Mouse (Mus musculus): Measurements from ENCODE around the gene Cyp4f18. TPM values are rescaled to one million over a fixed set of nuclear protein-coding genes. Genes with fewer than 3 reads are reported as not detected.
"Not testable (repeated sequence)": the region's sequence is repeated elsewhere in the genome, so short reads cannot be mapped to it uniquely, and the experiment has no call there.

Gene Cyp4f18
- polyA plus RNA-seq, 1 experiment, result 0.16 TPM

- no peak overlapping the region for H3K4me3 ChIP-seq
- TF ChIP-seq USF1 (IDR thresholded peaks at IDR 0.05; ENCODE audit: low read depth) (no peak), CEBPB (IDR thresholded peaks at IDR 0.05; ENCODE audit: insufficient read depth, poor library complexity, severe bottlenecking) (no peak), SRF (IDR thresholded peaks at IDR 0.05; ENCODE audit: control insufficient read depth, insufficient read length, low read depth) (no peak), E2F4 (IDR thresholded peaks at IDR 0.05; ENCODE audit: insufficient read depth) (no peak), MAX (IDR thresholded peaks at IDR 0.05; ENCODE audit: low read depth) (no peak), POLR2AphosphoS2 (IDR thresholded peaks at IDR 0.05; ENCODE audit: insufficient read length, low read depth) (no peak), POLR2A (IDR thresholded peaks at IDR 0.05; ENCODE audit: insufficient read length, low read depth) (no peak), TCF12 (IDR thresholded peaks at IDR 0.05; ENCODE audit: insufficient read depth, poor library complexity, severe bottlenecking) (no peak), TCF3 (IDR thresholded peaks at IDR 0.05; ENCODE audit: insufficient read length, low read depth) (no peak), MYOG (IDR thresholded peaks at IDR 0.05; ENCODE audit: control insufficient read depth in 1 of 3, insufficient read depth in 1 of 3, insufficient read length in 2 of 3, low read depth in 2 of 3) (no peak), MYOD1 (IDR thresholded peaks at IDR 0.05; ENCODE audit: control insufficient read depth in 1 of 3, insufficient read length in 2 of 3, low read depth in 2 of 3) (no peak), REST (IDR thresholded peaks at IDR 0.05; ENCODE audit: insufficient read depth, insufficient read length) (no peak)
- peaks cover 10% of the 10 kb centered on the region for H3K79me2 ChIP-seq (ENCODE audit: control insufficient read depth, insufficient read depth)
- H3K27me3 ChIP-seq (ENCODE audit: control insufficient read depth, insufficient read depth, insufficient read length), result no peaks in the 10 kb centered on the region
- no peak overlapping the region for H3ac ChIP-seq (ENCODE audit: control insufficient read depth, insufficient read length)
- no peak overlapping the region for H3K4me2 ChIP-seq (ENCODE audit: low read depth)
- H3K36me3 ChIP-seq (ENCODE audit: control insufficient read depth, insufficient read depth), result peaks cover 29% of the 10 kb centered on the region
These were observed 44.3 kb downstream of the Cyp4f18 start for GRCm38 (mm10) chr8:71965166-71965565.

- peaks cover 10% of the 10 kb centered on the region for H3K79me2 ChIP-seq (ENCODE audit: control insufficient read depth, insufficient read depth)
- no peak overlapping the region for H3ac ChIP-seq (ENCODE audit: control insufficient read depth, insufficient read length)
- H3K36me3 ChIP-seq (ENCODE audit: control insufficient read depth, insufficient read depth), result peaks cover 29% of the 10 kb centered on the region
- TF ChIP-seq POLR2A (IDR thresholded peaks at IDR 0.05; ENCODE audit: insufficient read length, low read depth), result no peak
- no peak for TF ChIP-seq CEBPB (IDR thresholded peaks at IDR 0.05; ENCODE audit: insufficient read depth, poor library complexity, severe bottlenecking)
- TF ChIP-seq MAX (IDR thresholded peaks at IDR 0.05; ENCODE audit: low read depth), result no peak
- no peak for TF ChIP-seq TCF12 (IDR thresholded peaks at IDR 0.05; ENCODE audit: insufficient read depth, poor library complexity, severe bottlenecking)
- TF ChIP-seq E2F4 (IDR thresholded peaks at IDR 0.05; ENCODE audit: insufficient read depth), result no peak
- TF ChIP-seq MYOG (IDR thresholded peaks at IDR 0.05; ENCODE audit: control insufficient read depth in 1 of 3, insufficient read depth in 1 of 3, insufficient read length in 2 of 3, low read depth in 2 of 3), result no peak
- no peak for TF ChIP-seq TCF3 (IDR thresholded peaks at IDR 0.05; ENCODE audit: insufficient read length, low read depth)
- TF ChIP-seq MYOD1 (IDR thresholded peaks at IDR 0.05; ENCODE audit: control insufficient read depth in 1 of 3, insufficient read length in 2 of 3, low read depth in 2 of 3), result no peak
- TF ChIP-seq REST (IDR thresholded peaks at IDR 0.05; ENCODE audit: insufficient read depth, insufficient read length), result no peak
- no peak for TF ChIP-seq SRF (IDR thresholded peaks at IDR 0.05; ENCODE audit: control insufficient read depth, insufficient read length, low read depth)
- no peak for TF ChIP-seq POLR2AphosphoS2 (IDR thresholded peaks at IDR 0.05; ENCODE audit: insufficient read length, low read depth)
- H3K4me2 ChIP-seq (ENCODE audit: low read depth), result no peak overlapping the region
- no peaks in the 10 kb centered on the region for H3K27me3 ChIP-seq (ENCODE audit: control insufficient read depth, insufficient read depth, insufficient read length)
- no peak overlapping the region for H3K4me3 ChIP-seq
These were observed 45.4 kb downstream of the Cyp4f18 start for GRCm38 (mm10) chr8:71964051-71964450.

GRCm38 (mm10) chr8:71961796-71962195, 47.6 kb downstream of the Cyp4f18 start:
- Histone ChIP-seq H3K27me3 (ENCODE audit: control insufficient read depth, insufficient read depth, insufficient read length) (no peaks in the 10 kb centered on the region), H3ac (ENCODE audit: control insufficient read depth, insufficient read length) (no peak overlapping the region), H3K79me2 (ENCODE audit: control insufficient read depth, insufficient read depth) (peaks cover 16% of the 10 kb centered on the region), H3K36me3 (ENCODE audit: control insufficient read depth, insufficient read depth) (peaks cover 14% of the 10 kb centered on the region), H3K4me2 (ENCODE audit: low read depth) (no peak overlapping the region), H3K4me3 (no peak overlapping the region)
- TF ChIP-seq POLR2AphosphoS2 (IDR thresholded peaks at IDR 0.05; ENCODE audit: insufficient read length, low read depth), result no peak
- no peak for TF ChIP-seq MAX (IDR thresholded peaks at IDR 0.05; ENCODE audit: low read depth)
- TF ChIP-seq MYOG (IDR thresholded peaks at IDR 0.05; ENCODE audit: control insufficient read depth in 1 of 3, insufficient read depth in 1 of 3, insufficient read length in 2 of 3, low read depth in 2 of 3), result no peak
- no peak for TF ChIP-seq REST (IDR thresholded peaks at IDR 0.05; ENCODE audit: insufficient read depth, insufficient read length)
- TF ChIP-seq SRF (IDR thresholded peaks at IDR 0.05; ENCODE audit: control insufficient read depth, insufficient read length, low read depth), result no peak
- no peak for TF ChIP-seq MYOD1 (IDR thresholded peaks at IDR 0.05; ENCODE audit: control insufficient read depth in 1 of 3, insufficient read length in 2 of 3, low read depth in 2 of 3)
- no peak for TF ChIP-seq POLR2A (IDR thresholded peaks at IDR 0.05; ENCODE audit: insufficient read length, low read depth)

GRCm38 (mm10) chr8:71960483-71960882, 48.9 kb downstream of the Cyp4f18 start:
- H3K27me3 ChIP-seq (ENCODE audit: control insufficient read depth, insufficient read depth, insufficient read length), result no peaks in the 10 kb centered on the region
- no peak overlapping the region for H3K4me2 ChIP-seq (ENCODE audit: low read depth)
- H3K4me3 ChIP-seq, result no peak overlapping the region
- no peak overlapping the region for H3ac ChIP-seq (ENCODE audit: control insufficient read depth, insufficient read length)
- peaks cover 21% of the 10 kb centered on the region for H3K79me2 ChIP-seq (ENCODE audit: control insufficient read depth, insufficient read depth)
- H3K36me3 ChIP-seq (ENCODE audit: control insufficient read depth, insufficient read depth), result peaks cover 1% of the 10 kb centered on the region
- TF ChIP-seq TCF12 (IDR thresholded peaks at IDR 0.05; ENCODE audit: insufficient read depth, poor library complexity, severe bottlenecking) (no peak), SRF (IDR thresholded peaks at IDR 0.05; ENCODE audit: control insufficient read depth, insufficient read length, low read depth) (no peak), MAX (IDR thresholded peaks at IDR 0.05; ENCODE audit: low read depth) (no peak), MYOD1 (IDR thresholded peaks at IDR 0.05; ENCODE audit: control insufficient read depth in 1 of 3, insufficient read length in 2 of 3, low read depth in 2 of 3) (no peak)

- TF ChIP-seq MYOG (IDR thresholded peaks at IDR 0.05; ENCODE audit: control insufficient read depth in 1 of 3, insufficient read depth in 1 of 3, insufficient read length in 2 of 3, low read depth in 2 of 3) (no peak), TCF3 (IDR thresholded peaks at IDR 0.05; ENCODE audit: insufficient read length, low read depth) (no peak), SRF (IDR thresholded peaks at IDR 0.05; ENCODE audit: control insufficient read depth, insufficient read length, low read depth) (no peak), CEBPB (IDR thresholded peaks at IDR 0.05; ENCODE audit: insufficient read depth, poor library complexity, severe bottlenecking) (no peak), USF1 (IDR thresholded peaks at IDR 0.05; ENCODE audit: low read depth) (no peak), REST (IDR thresholded peaks at IDR 0.05; ENCODE audit: insufficient read depth, insufficient read length) (no peak), MYOD1 (IDR thresholded peaks at IDR 0.05; ENCODE audit: control insufficient read depth in 1 of 3, insufficient read length in 2 of 3, low read depth in 2 of 3) (no peak), E2F4 (IDR thresholded peaks at IDR 0.05; ENCODE audit: insufficient read depth) (no peak), POLR2AphosphoS2 (IDR thresholded peaks at IDR 0.05; ENCODE audit: insufficient read length, low read depth) (no peak), POLR2A (IDR thresholded peaks at IDR 0.05; ENCODE audit: insufficient read length, low read depth) (no peak), TCF12 (IDR thresholded peaks at IDR 0.05; ENCODE audit: insufficient read depth, poor library complexity, severe bottlenecking) (no peak), MAX (IDR thresholded peaks at IDR 0.05; ENCODE audit: low read depth) (no peak)
- no peaks in the 10 kb centered on the region for H3K36me3 ChIP-seq (ENCODE audit: control insufficient read depth, insufficient read depth)
- H3K4me2 ChIP-seq (ENCODE audit: low read depth), result no peak overlapping the region
- H3K79me2 ChIP-seq (ENCODE audit: control insufficient read depth, insufficient read depth), result peaks cover 29% of the 10 kb centered on the region
- H3ac ChIP-seq (ENCODE audit: control insufficient read depth, insufficient read length), result no peak overlapping the region
- no peak overlapping the region for H3K4me3 ChIP-seq
- H3K27me3 ChIP-seq (ENCODE audit: control insufficient read depth, insufficient read depth, insufficient read length), result no peaks in the 10 kb centered on the region
These were observed 54.8 kb downstream of the Cyp4f18 start for GRCm38 (mm10) chr8:71954666-71955065.

- H3ac ChIP-seq (ENCODE audit: control insufficient read depth, insufficient read length); H3K4me3 ChIP-seq; H3K4me2 ChIP-seq (ENCODE audit: low read depth); H3K36me3 ChIP-seq (ENCODE audit: control insufficient read depth, insufficient read depth); H3K27me3 ChIP-seq (ENCODE audit: control insufficient read depth, insufficient read depth, insufficient read length): not testable (repeated sequence)
- peaks cover 29% of the 10 kb centered on the region for H3K79me2 ChIP-seq (ENCODE audit: control insufficient read depth, insufficient read depth)
These were observed 56.3 kb downstream of the Cyp4f18 start for GRCm38 (mm10) chr8:71952961-71953700.

Measured in myocyte (in vitro differentiated cells).